Mouse (Mus musculus): Measurements from ENCODE around the gene Rbp7.
"Not testable (repeated sequence)": the region's sequence is repeated elsewhere in the genome, so short reads cannot be mapped to it uniquely, and the experiment has no call there.

Rbp7 gene

GRCm38 (mm10) chr4:149457163-149457562 lies 2.4 kb upstream of the Rbp7 start:
- DNase-seq (ENCODE audit: low spot score in 2 of 2) = not testable (repeated sequence)

GRCm38 (mm10) chr4:149454263-149454662 lies 515 bp downstream of the Rbp7 start:
- DNase-seq (ENCODE audit: low spot score in 2 of 2) = no peak

GRCm38 (mm10) chr4:149453656-149454055 lies 1.1 kb downstream of the Rbp7 start:
- DNase-seq (ENCODE audit: low spot score in 2 of 2) = peak in 1 of 2 experiments; percentile 9

- DNase-seq (ENCODE audit: low spot score in 2 of 2) = no peak
Observed at GRCm38 (mm10) chr4:149450636-149451035, 4.1 kb downstream of the Rbp7 start.

GRCm38 (mm10) chr4:149446309-149446708 lies 8.5 kb downstream of the Rbp7 start:
- no peak for DNase-seq (ENCODE audit: low spot score in 2 of 2)

GRCm38 (mm10) chr4:149445868-149446267 lies 8.9 kb downstream of the Rbp7 start:
- no peak for DNase-seq (ENCODE audit: low spot score in 2 of 2)

GRCm38 (mm10) chr4:149444964-149445701 lies 9.6 kb downstream of the Rbp7 start:
- DNase-seq (ENCODE audit: low spot score in 2 of 2) = peak; percentile 81 to 88

- no peak for DNase-seq (ENCODE audit: low spot score in 2 of 2)
Observed at GRCm38 (mm10) chr4:149444465-149444864, 10.3 kb downstream of the Rbp7 start.

GRCm38 (mm10) chr4:149442436-149442835 lies 12.3 kb downstream of the Rbp7 start:
- DNase-seq (ENCODE audit: low spot score in 2 of 2) = no peak

GRCm38 (mm10) chr4:149440576-149440975 lies 14.2 kb downstream of the Rbp7 start:
- DNase-seq (ENCODE audit: low spot score in 2 of 2) = no peak

- not testable (repeated sequence) for DNase-seq (ENCODE audit: low spot score in 2 of 2)
Observed at GRCm38 (mm10) chr4:149431887-149432286, 22.9 kb downstream of the Rbp7 start.

GRCm38 (mm10) chr4:149429592-149429991 lies 25.2 kb downstream of the Rbp7 start:
- no peak for DNase-seq (ENCODE audit: low spot score in 2 of 2)

- peak; percentile 95 to 97 for DNase-seq (ENCODE audit: low spot score in 2 of 2)
Observed at GRCm38 (mm10) chr4:149426325-149427199, 28.2 kb downstream of the Rbp7 start, which contains the start of gene Ube4b. Gene Ube4b, minus strand, starts transcription at chr4:149426749.

GRCm38 (mm10) chr4:149425801-149426292 lies 28.9 kb downstream of the Rbp7 start:
- peak in 1 of 2 experiments; percentile 57 for DNase-seq (ENCODE audit: low spot score in 2 of 2)

- no peak for DNase-seq (ENCODE audit: low spot score in 2 of 2)
Observed at GRCm38 (mm10) chr4:149424755-149425154, 30.0 kb downstream of the Rbp7 start.

- DNase-seq (ENCODE audit: low spot score in 2 of 2) = no peak
Observed at GRCm38 (mm10) chr4:149417854-149418365, 36.9 kb downstream of the Rbp7 start.

- DNase-seq (ENCODE audit: low spot score in 2 of 2) = no peak
Observed at GRCm38 (mm10) chr4:149416986-149417385, 37.8 kb downstream of the Rbp7 start.

- no peak for DNase-seq (ENCODE audit: low spot score in 2 of 2)
Observed at GRCm38 (mm10) chr4:149416417-149416816, 38.4 kb downstream of the Rbp7 start.

GRCm38 (mm10) chr4:149415651-149416169 lies 39.1 kb downstream of the Rbp7 start:
- no peak for DNase-seq (ENCODE audit: low spot score in 2 of 2)

- DNase-seq (ENCODE audit: low spot score in 2 of 2) = no peak
Observed at GRCm38 (mm10) chr4:149414259-149414658, 40.5 kb downstream of the Rbp7 start.

- no peak for DNase-seq (ENCODE audit: low spot score in 2 of 2)
Observed at GRCm38 (mm10) chr4:149409759-149410158, 45.0 kb downstream of the Rbp7 start.

GRCm38 (mm10) chr4:149408331-149408730 lies 46.4 kb downstream of the Rbp7 start:
- DNase-seq (ENCODE audit: low spot score in 2 of 2) = no peak
